Mouse (Mus musculus) brain, embryonic 14.5 days (tissue): ENCODE results near the gene Ccdc183.

Experiments
- CTCF ChIP-seq: fragments of 200-500 bp; IDR thresholded peaks from 2 replicates; pipeline ENCODE4 v1.5.1; 2012; ENCODE audit warnings: inconsistent platforms, mild to moderate bottlenecking, moderate library complexity, borderline replicate concordance; ENCODE audit not compliant: insufficient read depth, insufficient read length; ENCODE audit errors: extremely low read depth
- POLR2A ChIP-seq: fragments of 200-500 bp; IDR thresholded peaks from 2 replicates; pipeline ENCODE4 v1.6.1; 2012; ENCODE audit warnings: mild to moderate bottlenecking, inconsistent platforms, borderline replicate concordance; ENCODE audit not compliant: poor library complexity, insufficient read depth, insufficient read length, severe bottlenecking; ENCODE audit errors: extremely low read depth

DNA sequence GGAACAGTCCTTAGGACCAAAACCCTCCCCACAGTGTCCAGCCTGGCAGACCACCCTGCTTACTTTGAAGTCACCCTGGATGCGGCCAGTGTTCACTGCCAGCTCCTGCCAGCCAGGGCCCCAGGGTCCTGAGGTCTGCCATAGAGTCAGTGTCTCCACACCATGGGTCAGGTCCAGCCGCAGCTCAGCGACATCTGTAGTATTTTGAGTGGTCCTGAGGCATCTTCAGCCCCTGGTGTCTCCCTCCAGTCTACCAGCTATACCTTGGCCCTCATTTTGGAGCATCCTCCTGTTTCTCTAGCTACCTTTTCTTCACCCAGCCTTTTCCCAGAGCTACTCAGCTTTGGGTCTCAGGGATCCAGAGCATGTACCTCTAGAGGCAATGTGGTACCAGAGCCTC lies 48.2 kb downstream of the Ccdc183 start:
- TF ChIP-seq CTCF (no peak), POLR2A (no peak)
